Mouse (Mus musculus) gastrocnemius, postnatal 14 days (tissue): ENCODE results near the gene Parva. TPM values are rescaled to one million over a fixed set of nuclear protein-coding genes. Genes with fewer than 3 reads are reported as not detected.

ENCODE experiments used
- DNase-seq: peaks from one replicate; pipeline ENCODE4 v3.0.0; 2021; ENCODE audit warnings: mixed read lengths
- intact Hi-C: fragments of 180-260 bp; cut with DNase I; formaldehyde crosslinking; loops from one replicate; pipeline ENCODE4 v1.15.1; 2025; ENCODE audit warnings: low total_unique reads
- long read RNA-seq, 2 experiments: library from polyadenylated mRNA; stranded (forward); transcript quantifications; one replicate each; pipeline ENCODE4 v2.0.0; 2021
- total RNA-seq, 2 experiments: library from RNA; stranded (reverse); gene quantifications; 2 replicates each; pipeline ENCODE4 v1.2.3; 2021

The Parva gene
- total RNA-seq: 10 to 100 TPM; 36.1 to 41.5 TPM
- long read RNA-seq, experiment 1, full-length matches to known transcripts: 19 of 22 reads
- long read RNA-seq, experiment 1, partial matches to known transcripts: 0 of 22 reads
- long read RNA-seq, experiment 1, other reads (novel, unspliced or antisense): 3 of 22 reads
- long read RNA-seq, experiment 2, full-length matches to known transcripts: 30 of 36 reads
- long read RNA-seq, experiment 2, partial matches to known transcripts: 0 of 36 reads
- long read RNA-seq, experiment 2, other reads (novel, unspliced or antisense): 6 of 36 reads

- intact Hi-C loops: no loop called here
- peak; percentile 79 for DNase-seq
Measured at GRCm38 (mm10) chr7:112427357-112428157, at the start of gene Parva. Gene Parva (plus strand): TSS chr7:112427505.

GRCm38 (mm10) chr7:112378056-112378455 is 49.2 kb upstream of the Parva start:
- no peak for DNase-seq
- intact Hi-C loops: loop anchor here (10.0 kb wide), 1 partner anchor 757 kb away; no protein-coding TSS in a partner anchor

GRCm38 (mm10) chr7:112378476-112378875 is 48.8 kb upstream of the Parva start:
- intact Hi-C loops: loop anchor here (10.0 kb wide), 1 partner anchor 756 kb away; no protein-coding TSS in a partner anchor

GRCm38 (mm10) chr7:112386521-112386920 is 40.8 kb upstream of the Parva start:
- DNase-seq: no peak
- intact Hi-C loops: no loop called here

More at GRCm38 (mm10) chr7:112378476-112378875, 48.8 kb upstream of the Parva start:
- DNase-seq: no peak

GRCm38 (mm10) chr7:112387876-112388275 is 39.4 kb upstream of the Parva start:
- intact Hi-C loops: no loop called here
- no peak for DNase-seq

- intact Hi-C loops: no loop called here
Measured at GRCm38 (mm10) chr7:112388363-112388875, 38.9 kb upstream of the Parva start.

DNA sequence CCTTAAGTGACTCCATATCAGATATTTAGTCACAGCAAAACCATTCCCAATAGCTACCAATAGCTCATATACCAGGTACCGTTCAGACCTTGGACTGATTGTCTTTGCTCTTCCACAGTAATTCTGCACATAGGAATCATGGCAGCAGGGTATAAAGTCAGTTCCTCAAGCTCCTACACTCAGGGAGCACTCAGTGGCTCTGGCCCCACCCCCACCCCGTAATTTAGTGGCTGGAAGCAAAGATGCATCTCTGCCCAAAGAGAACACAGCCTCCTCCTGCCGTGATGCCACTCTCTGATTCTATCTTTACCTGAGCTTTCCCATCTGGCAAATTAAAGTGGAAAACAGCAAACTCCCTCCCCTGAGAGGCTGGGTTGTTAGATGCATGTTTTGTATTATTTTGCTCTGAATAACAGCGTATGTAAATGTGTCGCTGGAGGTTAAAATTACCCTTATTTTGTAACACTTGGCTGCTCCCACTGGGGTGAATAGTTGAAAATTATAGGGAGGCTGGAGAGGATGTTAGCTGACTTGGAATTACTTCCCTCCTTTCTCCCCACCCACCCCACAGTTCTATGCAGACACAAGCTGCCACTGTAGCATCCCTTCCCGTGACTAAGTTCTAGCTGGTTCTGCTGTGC is 37.6 kb upstream of the Parva start:
- no peak for DNase-seq
- intact Hi-C loops: no loop called here

More at GRCm38 (mm10) chr7:112388363-112388875, 38.9 kb upstream of the Parva start:
- DNase-seq: no peak

DNA sequence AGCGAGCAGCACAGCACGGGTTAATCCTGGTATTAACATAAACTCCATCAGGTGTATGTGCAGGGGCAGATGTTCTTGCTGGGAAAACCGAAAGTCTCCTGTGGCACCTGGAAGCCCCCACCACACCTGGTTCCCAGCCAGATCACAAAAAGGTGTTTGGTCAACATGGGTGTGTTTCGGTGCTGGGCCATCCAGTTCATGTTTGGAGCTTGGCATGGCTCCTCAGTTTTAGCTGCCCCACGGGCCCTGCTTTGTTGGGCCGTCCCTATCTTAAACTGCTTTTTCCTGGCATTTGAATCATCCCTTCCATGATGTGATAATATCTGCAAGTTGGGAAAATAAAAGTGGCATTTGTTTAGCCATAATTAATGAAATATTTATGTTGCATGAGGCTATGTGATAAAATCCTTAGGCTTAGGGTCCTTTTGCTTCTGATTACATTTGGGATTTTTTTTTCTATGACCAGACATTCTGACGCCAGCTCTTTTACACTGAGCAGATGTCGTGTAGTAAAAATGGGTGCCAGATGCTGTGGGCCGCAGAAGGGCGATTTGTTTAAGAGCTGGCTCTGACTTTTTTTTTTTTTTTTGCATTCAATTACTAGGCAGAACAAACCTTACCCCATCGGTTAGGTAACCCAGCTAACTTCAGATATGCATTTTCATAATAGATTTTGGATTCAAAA is 36.9 kb upstream of the Parva start:
- no peak for DNase-seq
- intact Hi-C loops: no loop called here

DNA sequence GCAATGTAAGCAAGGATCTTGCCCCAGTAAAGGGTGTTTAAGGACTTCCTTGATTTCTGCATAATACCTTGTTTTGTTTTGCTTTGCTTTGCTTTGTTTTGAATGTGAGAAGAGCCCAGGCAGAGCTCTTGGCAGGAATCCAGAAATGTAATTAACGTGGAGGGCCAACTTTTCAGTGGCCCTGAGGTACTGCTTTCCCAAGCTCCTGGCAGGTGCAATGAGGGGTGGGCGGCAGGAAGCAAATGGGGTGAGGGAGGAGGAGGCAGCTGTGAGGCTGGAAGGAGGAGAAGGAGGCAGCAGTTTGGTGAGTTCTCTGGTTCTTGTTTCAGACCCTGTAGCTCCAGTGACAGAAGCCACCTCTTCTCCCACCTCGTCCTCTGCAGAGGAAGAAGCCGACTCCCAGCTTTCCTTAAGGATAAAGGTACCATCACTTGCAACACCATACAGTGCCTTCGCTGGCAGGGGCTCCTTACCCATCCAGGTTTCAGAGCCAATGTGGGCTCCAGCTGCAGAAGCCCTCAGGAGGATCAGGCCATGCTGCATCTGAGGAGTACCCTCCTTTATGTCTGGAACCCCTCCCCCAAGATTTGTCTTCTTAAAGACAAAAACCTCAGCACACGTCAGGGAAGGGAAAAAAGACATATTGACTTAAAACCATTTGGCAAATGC is 36.2 kb upstream of the Parva start:
- intact Hi-C loops: no loop called here
- DNase-seq: no peak

- DNase-seq: no peak
- intact Hi-C loops: loop anchor here (5.0 kb wide), 3 partner anchors 70 to 735 kb away; no protein-coding TSS in a partner anchor
Measured at GRCm38 (mm10) chr7:112397786-112398185, 29.5 kb upstream of the Parva start.

- intact Hi-C loops: loop anchor here (5.0 kb wide), 3 partner anchors 68 to 733 kb away; no protein-coding TSS in a partner anchor
- DNase-seq: no peak
Measured at GRCm38 (mm10) chr7:112399425-112400170, 27.7 kb upstream of the Parva start.

- intact Hi-C loops: no loop called here
- DNase-seq: peak; percentile 74
Measured at GRCm38 (mm10) chr7:112400175-112400574, 27.1 kb upstream of the Parva start.

DNA sequence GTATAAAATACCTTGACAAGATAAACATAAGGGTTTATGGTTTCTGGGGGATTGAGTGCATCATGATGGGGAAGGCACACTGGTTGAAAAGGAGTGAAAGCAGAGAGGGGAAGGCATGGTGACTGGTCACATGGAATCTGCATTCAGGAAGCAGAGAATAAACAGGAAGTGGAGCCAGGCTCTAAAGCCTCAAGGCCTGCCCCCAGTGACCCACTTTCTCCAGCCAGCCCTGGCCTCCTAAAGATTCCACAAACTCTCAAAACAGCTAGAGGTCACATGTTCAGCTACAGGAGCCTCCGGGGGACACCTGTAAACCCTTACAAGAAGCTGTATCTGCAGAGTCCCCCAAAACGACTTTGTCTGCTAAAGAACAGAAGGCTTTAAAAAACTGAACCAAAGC is 22.2 kb upstream of the Parva start:
- intact Hi-C loops: no loop called here
- DNase-seq: no peak

DNA sequence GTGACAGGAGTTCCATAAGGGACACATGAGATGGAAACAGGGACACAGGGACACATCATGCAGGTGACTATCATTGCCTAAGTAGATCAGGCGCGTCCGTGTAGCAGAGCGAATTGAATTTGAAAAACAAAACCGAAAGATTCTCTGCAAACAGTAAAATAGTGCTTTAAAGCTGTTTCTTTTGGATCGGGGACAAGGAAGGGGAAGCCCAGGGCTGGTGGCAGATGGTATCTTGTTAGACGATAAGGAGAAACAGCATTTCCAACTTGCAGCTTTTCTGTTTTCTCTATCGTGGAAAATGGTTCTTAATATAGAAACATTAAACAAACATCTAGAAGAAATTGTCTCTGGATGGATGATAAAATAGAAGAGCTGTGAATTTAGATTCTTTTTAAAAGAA is 21.7 kb upstream of the Parva start:
- intact Hi-C loops: no loop called here
- DNase-seq: no peak

DNA sequence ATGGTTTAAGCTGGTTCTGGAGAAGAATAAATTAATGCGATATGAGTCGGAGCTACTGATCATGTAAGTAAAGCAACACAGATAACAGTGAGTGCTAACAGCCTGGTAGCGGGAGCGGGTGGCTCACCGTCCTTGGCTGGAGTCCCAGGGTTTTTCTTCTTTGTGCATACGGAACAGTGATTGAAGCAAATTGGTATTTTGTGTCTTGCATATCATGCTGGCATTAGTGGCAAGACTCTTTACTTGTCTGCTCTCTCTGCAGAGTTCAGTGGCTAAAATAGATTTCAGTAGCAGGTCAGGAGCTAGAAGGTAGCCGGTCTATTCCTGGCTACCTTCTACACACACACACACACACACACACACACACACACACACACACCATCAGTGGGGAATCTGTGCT is 19.7 kb upstream of the Parva start:
- DNase-seq: no peak
- intact Hi-C loops: no loop called here

- intact Hi-C loops: no loop called here
- no peak for DNase-seq
Measured at GRCm38 (mm10) chr7:112409991-112410390, 17.3 kb upstream of the Parva start.

DNA sequence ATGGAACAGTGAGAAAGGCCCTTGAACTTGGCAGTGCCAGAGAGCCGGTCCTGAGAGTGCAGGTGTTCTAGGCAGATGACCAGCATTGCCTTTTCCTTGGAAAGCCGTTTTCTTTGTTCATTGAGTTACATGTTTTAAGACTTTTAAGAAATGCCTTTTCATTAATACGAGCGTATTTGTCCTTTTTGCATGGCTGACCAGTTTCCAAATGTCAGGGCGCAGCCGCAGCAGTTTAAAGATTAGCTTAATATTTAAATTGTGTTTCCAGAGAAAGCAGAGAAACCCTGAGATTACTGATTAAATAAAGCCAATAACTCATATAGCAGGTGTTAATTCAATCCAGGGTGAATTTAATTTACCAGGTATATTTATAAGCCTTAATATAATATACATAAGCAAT is 14.0 kb upstream of the Parva start:
- intact Hi-C loops: no loop called here
- DNase-seq: no peak

DNA sequence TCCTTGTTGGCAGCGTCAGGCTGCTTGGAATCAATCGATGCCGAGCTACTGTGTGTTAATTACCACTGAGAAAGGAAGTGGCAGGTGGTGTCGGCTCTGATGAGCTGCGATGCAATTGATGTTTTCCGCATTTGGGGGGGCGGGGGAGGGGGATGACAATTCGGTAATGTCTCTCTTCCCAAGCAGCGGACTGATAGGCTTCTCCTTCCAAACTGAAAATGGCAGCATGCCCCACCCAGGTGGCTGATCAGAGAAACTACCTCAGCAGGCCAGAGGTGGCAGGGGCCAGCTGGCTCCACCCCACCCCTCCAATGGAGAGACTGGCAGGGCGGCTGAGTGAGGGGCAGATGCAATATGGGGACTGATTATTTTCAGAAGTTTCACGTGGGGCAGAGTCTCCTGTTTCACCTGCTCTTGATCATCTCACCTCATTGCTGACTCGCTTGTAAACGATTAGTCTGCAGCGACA is 11.2 kb upstream of the Parva start:
- intact Hi-C loops: no loop called here
- no peak for DNase-seq
